Mouse (Mus musculus): ENCODE results near the gene Per3.
"Not testable (repeated sequence)": the region's sequence is repeated elsewhere in the genome, so short reads cannot be mapped to it uniquely, and the experiment has no call there.

Gene Per3

GRCm38 (mm10) chr4:151027001-151027400 lies 17.5 kb downstream of the Per3 start:
- DNase-seq (ENCODE audit: low read depth, low spot score), result peak; percentile 72

GRCm38 (mm10) chr4:151024152-151024551 lies 20.3 kb downstream of the Per3 start:
- no peak for DNase-seq (ENCODE audit: low read depth, low spot score)

- DNase-seq (ENCODE audit: low read depth, low spot score), result not testable (repeated sequence)
These were observed 27.1 kb downstream of the Per3 start for GRCm38 (mm10) chr4:151017356-151017755.

DNA sequence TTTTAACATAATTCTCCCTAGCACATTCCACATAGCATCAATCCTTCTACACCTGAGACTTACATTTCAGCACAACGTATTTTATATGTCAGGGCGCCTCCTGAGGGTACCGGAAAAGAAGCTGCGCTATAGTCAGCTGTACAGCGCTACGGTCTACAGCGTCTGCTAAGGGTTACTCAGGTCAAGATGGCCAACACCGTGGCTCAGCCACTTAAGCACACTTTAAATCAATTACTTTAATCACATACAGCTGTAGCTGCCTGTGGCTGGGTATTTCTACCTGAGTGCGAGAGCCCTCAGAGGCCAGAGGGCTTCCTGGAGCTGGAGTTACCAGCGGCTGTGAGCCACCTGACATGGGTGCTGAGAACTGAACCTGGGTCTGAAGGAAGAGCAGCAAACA lies 28.5 kb downstream of the Per3 start:
- no peak for DNase-seq (ENCODE audit: low read depth, low spot score)

GRCm38 (mm10) chr4:151010316-151010715 lies 34.1 kb downstream of the Per3 start:
- no peak for DNase-seq (ENCODE audit: low read depth, low spot score)

DNA sequence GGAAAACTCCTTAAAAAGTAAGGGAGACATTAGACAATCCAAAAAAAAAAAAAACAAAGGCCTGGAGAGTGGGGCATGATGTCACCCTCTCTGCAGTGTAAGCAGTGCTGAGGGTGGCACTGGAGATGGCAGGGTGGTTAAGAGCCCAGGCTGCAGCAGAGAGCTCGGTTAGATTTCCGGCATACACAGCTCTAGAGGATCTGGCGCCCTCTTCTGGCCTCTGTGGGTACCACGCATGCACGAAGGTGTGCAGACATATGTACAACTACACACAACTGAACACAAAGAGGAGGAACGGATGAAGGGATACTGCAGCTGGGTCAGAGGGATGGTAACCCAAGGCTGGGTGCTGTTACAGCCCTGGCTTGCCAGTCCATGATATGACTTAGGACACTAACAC lies 37.5 kb downstream of the Per3 start:
- peak; percentile 76 for DNase-seq (ENCODE audit: low read depth, low spot score)

GRCm38 (mm10) chr4:151005656-151006318 lies 38.7 kb downstream of the Per3 start:
- DNase-seq (ENCODE audit: low read depth, low spot score), result no peak

DNA sequence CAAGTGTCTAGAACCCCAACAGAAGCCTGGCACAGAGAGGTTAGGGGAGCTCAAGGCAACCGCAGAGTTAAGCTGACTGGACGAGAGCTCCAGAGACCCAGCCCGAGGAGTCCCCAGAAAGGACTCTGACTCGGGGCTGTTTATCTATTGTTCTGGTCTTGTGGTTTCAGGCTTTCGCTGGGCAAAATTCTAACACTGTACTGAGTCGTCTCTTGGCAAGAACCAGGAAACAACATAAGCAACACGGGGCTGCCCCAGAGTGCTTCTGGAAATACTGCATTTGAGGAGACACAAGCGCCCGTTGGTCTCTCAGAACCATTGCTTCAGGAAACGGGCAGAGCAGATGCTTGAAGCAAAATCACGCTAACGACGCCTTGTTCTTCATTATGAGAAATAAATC lies 43.1 kb downstream of the Per3 start:
- DNase-seq (ENCODE audit: low read depth, low spot score), result no peak

GRCm38 (mm10) chr4:150998626-150999025 lies 45.8 kb downstream of the Per3 start:
- DNase-seq (ENCODE audit: low read depth, low spot score), result no peak

GRCm38 (mm10) chr4:150996797-150997196 lies 47.7 kb downstream of the Per3 start, which contains the start of gene Uts2:
Uts2 (plus strand) TSS chr4:150997097.
- DNase-seq (ENCODE audit: low read depth, low spot score), result no peak

- peak; percentile 89 for DNase-seq (ENCODE audit: low read depth, low spot score)
These were observed 54.3 kb downstream of the Per3 start for GRCm38 (mm10) chr4:150990148-150990547.

- DNase-seq (ENCODE audit: low read depth, low spot score), result no peak
These were observed 64.3 kb downstream of the Per3 start for GRCm38 (mm10) chr4:150980153-150980552.

GRCm38 (mm10) chr4:150979455-150979854 lies 65.0 kb downstream of the Per3 start:
- no peak for DNase-seq (ENCODE audit: low read depth, low spot score)

- peak; percentile 66 for DNase-seq (ENCODE audit: low read depth, low spot score)
These were observed 66.1 kb downstream of the Per3 start for GRCm38 (mm10) chr4:150978156-150978910.

- no peak for DNase-seq (ENCODE audit: low read depth, low spot score)
These were observed 69.3 kb downstream of the Per3 start for GRCm38 (mm10) chr4:150975145-150975544.

- DNase-seq (ENCODE audit: low read depth, low spot score), result no peak
These were observed 71.2 kb downstream of the Per3 start for GRCm38 (mm10) chr4:150973264-150973663.

DNA sequence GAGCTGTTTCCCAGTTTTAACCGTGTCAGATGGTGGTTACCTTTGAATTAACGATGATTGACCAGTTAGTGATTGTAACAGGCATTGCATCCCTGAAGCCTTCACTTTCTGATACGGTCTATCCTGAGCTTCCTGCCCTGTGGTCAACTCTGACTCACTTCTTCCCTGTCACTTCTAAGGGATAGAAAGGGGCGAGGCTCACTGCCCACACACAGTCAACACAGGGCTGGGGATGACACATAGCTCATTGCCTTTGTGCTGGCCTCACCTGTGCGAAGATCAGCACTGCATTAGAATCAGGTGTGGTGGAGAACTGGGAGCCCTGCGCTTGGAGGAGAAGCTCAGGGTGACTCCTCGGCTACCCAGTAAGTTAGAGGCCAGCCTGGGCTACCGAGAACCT lies 75.5 kb downstream of the Per3 start:
- DNase-seq (ENCODE audit: low read depth, low spot score), result no peak

DNA sequence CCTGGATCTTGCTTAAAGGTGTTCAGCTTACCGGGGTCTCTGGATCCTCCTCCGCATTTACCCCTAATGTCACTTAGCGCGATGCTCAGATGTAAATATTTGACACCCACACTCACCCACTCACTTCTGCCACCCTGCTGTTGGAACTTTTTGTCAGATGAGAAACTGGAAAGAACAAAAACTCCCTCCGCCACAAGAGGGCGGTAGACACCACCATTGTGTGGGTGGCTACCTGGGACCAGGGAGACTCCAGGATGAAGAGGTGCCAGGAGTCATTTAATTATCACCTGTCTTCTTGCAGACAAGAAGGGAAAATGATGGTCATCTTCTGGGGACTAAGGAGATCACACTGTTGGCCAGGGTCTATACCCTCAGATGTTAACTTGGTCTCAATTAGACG lies 77.9 kb downstream of the Per3 start:
- peak; percentile 82 for DNase-seq (ENCODE audit: low read depth, low spot score)

- DNase-seq (ENCODE audit: low read depth, low spot score), result peak; percentile 58
These were observed 78.9 kb downstream of the Per3 start for GRCm38 (mm10) chr4:150965555-150965951.

DNA sequence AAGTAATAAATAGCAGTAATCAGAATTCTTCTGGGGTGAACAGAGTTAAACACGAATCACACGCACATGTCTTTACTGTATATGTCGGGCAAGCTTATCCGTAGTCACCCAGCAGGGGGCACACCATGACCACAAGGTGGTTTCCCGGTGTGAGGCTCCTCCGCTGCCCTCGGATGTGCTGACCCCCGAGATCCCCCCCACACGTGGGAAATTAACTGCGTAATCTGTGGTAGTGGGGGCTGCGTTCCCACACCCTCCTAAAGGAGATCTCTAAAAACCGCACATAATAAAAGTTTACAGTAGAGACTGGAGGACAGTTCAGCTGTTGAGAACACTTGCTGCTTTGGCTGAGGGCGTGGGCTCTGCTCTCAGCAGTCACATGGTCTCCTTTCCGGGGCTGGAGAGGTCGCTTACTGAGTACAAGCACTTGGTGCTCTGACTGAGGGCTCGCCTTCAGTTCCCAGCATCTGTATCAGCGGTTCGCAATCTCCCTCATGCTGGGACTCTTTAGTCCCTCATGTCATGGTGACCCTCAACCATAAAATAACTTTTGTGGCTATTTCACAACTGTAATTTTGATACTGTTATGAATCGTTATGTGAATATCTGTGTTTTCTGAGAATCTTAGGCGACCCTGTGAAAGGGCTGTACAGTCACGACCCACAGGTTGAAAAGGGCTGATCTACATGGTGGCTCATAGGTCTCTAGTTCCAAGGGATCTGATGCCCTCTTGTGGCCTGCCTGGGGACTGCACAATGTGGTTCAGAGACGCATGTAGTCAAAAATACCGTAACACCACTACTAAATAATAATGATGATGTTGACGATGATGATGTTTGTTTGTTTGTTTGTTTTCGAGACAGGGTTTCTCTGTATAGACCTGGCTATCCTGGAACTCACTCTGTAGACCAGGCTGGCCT lies 79.6 kb downstream of the Per3 start:
- DNase-seq (ENCODE audit: low read depth, low spot score), result peak; percentile 92

DNA sequence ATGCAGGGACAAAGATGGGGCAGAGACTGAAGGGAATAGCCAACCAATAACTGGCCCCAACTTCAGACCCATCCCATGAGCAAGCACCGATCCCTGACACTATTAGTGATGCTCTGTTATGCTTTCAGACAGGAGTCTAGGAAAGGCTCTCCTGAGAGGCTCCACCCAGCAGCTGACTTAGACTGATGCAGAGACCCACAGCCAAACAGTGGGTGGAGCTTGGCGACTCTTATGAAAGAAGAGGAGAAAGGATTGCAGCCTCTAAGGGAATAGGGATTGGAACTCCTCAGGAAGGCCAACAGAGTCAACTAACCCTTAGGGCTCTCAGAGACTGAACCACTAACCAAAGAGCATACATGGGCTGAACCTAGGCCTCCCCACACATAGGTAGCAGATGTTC lies 80.8 kb downstream of the Per3 start:
- peak; percentile 32 for DNase-seq (ENCODE audit: low read depth, low spot score)

GRCm38 (mm10) chr4:150962231-150962630 lies 82.2 kb downstream of the Per3 start:
- no peak for DNase-seq (ENCODE audit: low read depth, low spot score)

Measured in ZHBTc4 (cell line).